Mouse (Mus musculus) fibroblast of lung, adult 2 months (primary cell): ENCODE data around the gene 5330417H12Rik.

ENCODE experiments used
- DNase-seq: peaks from one replicate; pipeline ENCODE4 v3.0.0-alpha.2; 2011; ENCODE audit warnings: low read depth

5330417H12Rik gene

GRCm38 (mm10) chr7:107625781-107626180 lies 820 bp upstream of the 5330417H12Rik start:
- no peak for DNase-seq

- no peak for DNase-seq
Observed at GRCm38 (mm10) chr7:107624432-107624831, 529 bp downstream of the 5330417H12Rik start.

- no peak for DNase-seq
Observed at GRCm38 (mm10) chr7:107620137-107620536, 4.8 kb downstream of the 5330417H12Rik start.

- DNase-seq: peak; percentile 58
Observed at GRCm38 (mm10) chr7:107619225-107619624, 5.7 kb downstream of the 5330417H12Rik start.

- no peak for DNase-seq
Observed at GRCm38 (mm10) chr7:107618028-107618992, 6.7 kb downstream of the 5330417H12Rik start.

- DNase-seq: no peak
Observed at GRCm38 (mm10) chr7:107610880-107611279, 14.1 kb downstream of the 5330417H12Rik start.

GRCm38 (mm10) chr7:107609622-107610255 lies 15.2 kb downstream of the 5330417H12Rik start:
- DNase-seq: no peak

- no peak for DNase-seq
Observed at GRCm38 (mm10) chr7:107607766-107608165, 17.2 kb downstream of the 5330417H12Rik start.

GRCm38 (mm10) chr7:107602913-107603312 lies 22.0 kb downstream of the 5330417H12Rik start:
- no peak for DNase-seq

- DNase-seq: no peak
Observed at GRCm38 (mm10) chr7:107602505-107602904, 22.5 kb downstream of the 5330417H12Rik start.

GRCm38 (mm10) chr7:107600651-107601050 lies 24.3 kb downstream of the 5330417H12Rik start:
- DNase-seq: no peak

- DNase-seq: no peak
Observed at GRCm38 (mm10) chr7:107597956-107598355, 27.0 kb downstream of the 5330417H12Rik start.

- DNase-seq: no peak
Observed at GRCm38 (mm10) chr7:107596753-107597152, 28.2 kb downstream of the 5330417H12Rik start.

GRCm38 (mm10) chr7:107595426-107595825 lies 29.5 kb downstream of the 5330417H12Rik start:
- no peak for DNase-seq

GRCm38 (mm10) chr7:107594857-107595402 lies 30.0 kb downstream of the 5330417H12Rik start, which contains the start of gene Ppfibp2:
Ppfibp2 (plus strand) TSS chr7:107595207.
- no peak for DNase-seq

GRCm38 (mm10) chr7:107594325-107594856 lies 30.6 kb downstream of the 5330417H12Rik start:
- DNase-seq: no peak

GRCm38 (mm10) chr7:107593904-107594303 lies 31.1 kb downstream of the 5330417H12Rik start:
- no peak for DNase-seq

GRCm38 (mm10) chr7:107592641-107593040 lies 32.3 kb downstream of the 5330417H12Rik start:
- no peak for DNase-seq

- DNase-seq: no peak
Observed at GRCm38 (mm10) chr7:107574276-107574675, 50.7 kb downstream of the 5330417H12Rik start.
